Mouse (Mus musculus) MEL (cell line): Measurements from ENCODE around the gene Mcf2l. TPM values are rescaled to one million over a fixed set of nuclear protein-coding genes. Genes with fewer than 3 reads are reported as not detected.

Experiments
- DNase-seq: peaks from one replicate; pipeline ENCODE4 v3.0.0; 2011; ENCODE audit warnings: low read depth, low spot score
- H3K27ac ChIP-seq: 2 replicates; pipeline ENCODE4 v1.5.1; 2012; ENCODE audit warnings: low read depth, mild to moderate bottlenecking, control low read depth, low read length, moderate library complexity; ENCODE audit not compliant: control insufficient read depth
- H3K27me3 ChIP-seq, 2 experiments: fragments of 150-350 bp in 1 of 2; sonication (generic) in 1 of 2; 2 replicates each; pipeline ENCODE4 v1.6.1; 2012; ENCODE audit warnings: low read length in 2 of 2, mild to moderate bottlenecking in 2 of 2, improper control_type of control experiment in 1 of 2, moderate library complexity in 1 of 2; ENCODE audit not compliant: insufficient read depth in 2 of 2, control insufficient read depth in 1 of 2
- H3K36me3 ChIP-seq, 2 experiments: 2 replicates each; pipeline ENCODE4 v1.6.1; 2012 to 2014; ENCODE audit warnings: low read length in 2 of 2, improper control_type of control experiment in 1 of 2, inconsistent platforms in 1 of 2, mild to moderate bottlenecking in 1 of 2; ENCODE audit not compliant: insufficient read depth in 2 of 2, control insufficient read depth in 1 of 2
- H3K4me1 ChIP-seq, 2 experiments: fragments of 150-350 bp in 1 of 2; sonication (generic) in 1 of 2; 2 replicates each; pipeline ENCODE4 v1.6.1; 2012; ENCODE audit warnings: low read length in 2 of 2, improper control_type of control experiment in 1 of 2, mild to moderate bottlenecking in 1 of 2; ENCODE audit not compliant: insufficient read depth in 2 of 2, control insufficient read depth in 1 of 2
- H3K4me3 ChIP-seq, 2 experiments: fragments of 150-350 bp in 1 of 2; sonication (generic) in 1 of 2; 2 replicates each; pipeline ENCODE4 v1.5.1; 2012; ENCODE audit warnings: low read depth in 2 of 2, low read length in 2 of 2, mild to moderate bottlenecking in 2 of 2, moderate library complexity in 2 of 2, control low read depth in 1 of 2, improper control_type of control experiment in 1 of 2; ENCODE audit not compliant: control insufficient read depth in 1 of 2, insufficient read depth in 1 of 2
- H3K79me2 ChIP-seq: 2 replicates; pipeline ENCODE4 v1.6.1; 2012; ENCODE audit warnings: mild to moderate bottlenecking, low read length, moderate library complexity; ENCODE audit not compliant: control insufficient read depth, poor library complexity, insufficient read depth
- H3K9ac ChIP-seq: 2 replicates; pipeline ENCODE4 v1.6.1; 2012; ENCODE audit warnings: low read depth, mild to moderate bottlenecking, control low read depth, low read length, moderate library complexity; ENCODE audit not compliant: control insufficient read depth, poor library complexity, severe bottlenecking
- H3K9me3 ChIP-seq: fragments of 150-350 bp; sonication (generic); replicated peaks from 2 replicates; pipeline ENCODE4 v1.6.1; 2012; ENCODE audit warnings: mild to moderate bottlenecking, low read length, improper control_type of control experiment, moderate library complexity; ENCODE audit not compliant: insufficient read depth
- BHLHE40 ChIP-seq: IDR thresholded peaks from 2 replicates; pipeline ENCODE4 v1.6.1; 2012; ENCODE audit warnings: low read depth, mild to moderate bottlenecking, inconsistent platforms, low read length, improper control_type of control experiment, borderline replicate concordance
- CHD2 ChIP-seq: IDR thresholded peaks from 2 replicates; pipeline ENCODE4 v1.6.1; 2011; ENCODE audit warnings: low read length, improper control_type of control experiment
- CTCF ChIP-seq, 3 experiments: IDR thresholded peaks in 2 of 3; conservative IDR thresholded peaks in 1 of 3; 2 replicates each; pipeline ENCODE4 v1.5.1; 2011 to 2012; ENCODE audit warnings: low read length in 3 of 3, low read depth in 2 of 3, mild to moderate bottlenecking in 2 of 3, improper control_type of control experiment in 1 of 3, inconsistent platforms in 1 of 3, mixed read lengths in 1 of 3, moderate library complexity in 1 of 3; ENCODE audit not compliant: control insufficient read depth in 1 of 3, insufficient read depth in 1 of 3, poor library complexity in 1 of 3, severe bottlenecking in 1 of 3
- ELF1 ChIP-seq: IDR thresholded peaks from 2 replicates; pipeline ENCODE4 v1.6.1; 2014; ENCODE audit warnings: low read depth, mild to moderate bottlenecking, inconsistent platforms, low read length, improper control_type of control experiment, moderate library complexity
- ETS1 ChIP-seq: IDR thresholded peaks from 2 replicates; pipeline ENCODE4 v1.6.1; 2012; ENCODE audit warnings: low read depth, mild to moderate bottlenecking, inconsistent platforms, low read length, improper control_type of control experiment, moderate library complexity
- GABPA ChIP-seq: IDR thresholded peaks from 2 replicates; pipeline ENCODE4 v1.6.1; 2012; ENCODE audit warnings: low read depth, mild to moderate bottlenecking, inconsistent platforms, low read length, improper control_type of control experiment, moderate library complexity
- GATA1 ChIP-seq: IDR thresholded peaks from 2 replicates; pipeline ENCODE4 v1.6.1; 2011; ENCODE audit warnings: low read depth, low read length, improper control_type of control experiment
- KAT2A ChIP-seq: conservative IDR thresholded peaks from 2 replicates; pipeline ENCODE4 v1.6.1; 2012; ENCODE audit warnings: low read depth, low read length, improper control_type of control experiment, inconsistent platforms
- MAX ChIP-seq: IDR thresholded peaks from 2 replicates; pipeline ENCODE4 v1.6.1; 2011; ENCODE audit warnings: low read length, improper control_type of control experiment
- NRF1 ChIP-seq: IDR thresholded peaks from 2 replicates; pipeline ENCODE4 v1.6.1; 2014; ENCODE audit warnings: low read depth, mild to moderate bottlenecking, inconsistent platforms, low read length, improper control_type of control experiment, moderate library complexity; ENCODE audit not compliant: poor library complexity, insufficient read depth, severe bottlenecking
- POLR2A ChIP-seq, 2 experiments: IDR thresholded peaks; 2 replicates each; pipeline ENCODE4 v1.6.1; 2011 to 2012; ENCODE audit warnings: low read length in 2 of 2, mild to moderate bottlenecking in 2 of 2, control low read depth in 1 of 2, improper control_type of control experiment in 1 of 2, low read depth in 1 of 2, moderate library complexity in 1 of 2; ENCODE audit not compliant: control insufficient read depth in 1 of 2, insufficient read depth in 1 of 2, poor library complexity in 1 of 2
- POLR2AphosphoS2 ChIP-seq: IDR thresholded peaks from 2 replicates; pipeline ENCODE4 v1.6.1; 2011; ENCODE audit warnings: low read length, improper control_type of control experiment
- POLR2AphosphoS5 ChIP-seq: IDR thresholded peaks from 2 replicates; pipeline ENCODE4 v1.6.1; 2012; ENCODE audit warnings: low read depth, borderline replicate concordance, mild to moderate bottlenecking, inconsistent platforms, low read length, moderate library complexity, mixed read lengths
- SIN3A ChIP-seq: IDR thresholded peaks from 2 replicates; pipeline ENCODE4 v1.6.1; 2012; ENCODE audit warnings: low read length, improper control_type of control experiment, inconsistent platforms
- SMC3 ChIP-seq: IDR thresholded peaks from 2 replicates; pipeline ENCODE4 v1.6.1; 2011; ENCODE audit warnings: low read depth, low read length, improper control_type of control experiment
- TAL1 ChIP-seq: IDR thresholded peaks from 2 replicates; pipeline ENCODE4 v1.6.1; 2012; ENCODE audit warnings: mild to moderate bottlenecking, inconsistent platforms, low read length, moderate library complexity, mixed read lengths
- TBP ChIP-seq: IDR thresholded peaks from 2 replicates; pipeline ENCODE4 v1.8.0; 2011; ENCODE audit warnings: low read depth, low read length, improper control_type of control experiment
- UBTF ChIP-seq: IDR thresholded peaks from 2 replicates; pipeline ENCODE4 v1.6.1; 2012; ENCODE audit warnings: low read depth, mild to moderate bottlenecking, inconsistent platforms, low read length, improper control_type of control experiment, moderate library complexity, borderline replicate concordance; ENCODE audit not compliant: insufficient read depth
- USF1 ChIP-seq: IDR thresholded peaks from 2 replicates; pipeline ENCODE4 v1.6.1; 2014; ENCODE audit warnings: low read depth, mild to moderate bottlenecking, inconsistent platforms, low read length, improper control_type of control experiment, moderate library complexity
- ZC3H11A ChIP-seq: IDR thresholded peaks from 2 replicates; pipeline ENCODE4 v1.6.1; 2012; ENCODE audit warnings: low read depth, mild to moderate bottlenecking, inconsistent platforms, low read length, improper control_type of control experiment
- ZKSCAN1 ChIP-seq: IDR thresholded peaks from 2 replicates; pipeline ENCODE4 v1.6.1; 2012; ENCODE audit warnings: low read depth, mild to moderate bottlenecking, inconsistent platforms, low read length, improper control_type of control experiment, moderate library complexity
- ZNF384 ChIP-seq: IDR thresholded peaks from 2 replicates; pipeline ENCODE4 v1.6.1; 2012; ENCODE audit warnings: low read depth, mild to moderate bottlenecking, inconsistent platforms, low read length, improper control_type of control experiment
- polyA plus RNA-seq, 2 experiments: library from polyadenylated mRNA; stranded (reverse) in 1 of 2; unstranded in 1 of 2; fragments of >175 nt in 1 of 2; fragments of >200 nt in 1 of 2; gene quantifications; 2 replicates each; pipeline versions ENCODE4 v1.2.1 to v1.2.4; 2012; ENCODE audit warnings: low replicate concordance in 2 of 2, low read depth in 1 of 2; ENCODE audit not compliant: insufficient read length in 2 of 2, insufficient read depth in 1 of 2, missing spikeins in 1 of 2
- total RNA-seq: library from RNA; depleted of rRNA; stranded (reverse); fragments of 300-350 nt; gene quantifications from 2 replicates; pipeline ENCODE4 v1.2.3, GENCODE M21; 2012

Gene Mcf2l
- total and polyA plus RNA-seq, 3 experiments = 1.2 to 3.6 TPM; not detected in 1

DNA sequence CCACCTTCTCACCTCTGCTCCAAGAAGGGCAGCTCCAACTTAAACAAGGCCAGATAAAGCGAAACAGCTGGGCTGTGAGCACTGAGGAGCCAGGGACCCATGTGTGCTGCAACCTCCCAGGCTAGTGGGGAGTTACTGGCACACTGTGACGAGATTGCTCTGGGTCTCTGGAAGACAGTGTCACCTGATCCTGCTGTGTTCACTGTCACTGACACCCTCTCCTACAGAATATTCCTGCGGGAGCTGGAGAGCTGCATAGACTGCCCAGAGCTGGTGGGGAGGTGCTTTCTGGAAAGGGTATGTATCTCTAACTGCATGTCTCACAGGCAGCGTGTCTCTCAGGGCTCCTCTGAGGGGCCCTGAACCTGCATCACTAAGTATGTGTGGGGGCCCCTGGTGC is 133.9 kb downstream of the Mcf2l start:
- Histone ChIP-seq H3K4me3 (no peak overlapping the region), H3K27me3 (peaks cover 0 to 1% of the 10 kb centered on the region in 2 experiments; a peak in 1 of 4 replicates), H3K36me3 (no peaks in the 10 kb centered on the region)

DNA sequence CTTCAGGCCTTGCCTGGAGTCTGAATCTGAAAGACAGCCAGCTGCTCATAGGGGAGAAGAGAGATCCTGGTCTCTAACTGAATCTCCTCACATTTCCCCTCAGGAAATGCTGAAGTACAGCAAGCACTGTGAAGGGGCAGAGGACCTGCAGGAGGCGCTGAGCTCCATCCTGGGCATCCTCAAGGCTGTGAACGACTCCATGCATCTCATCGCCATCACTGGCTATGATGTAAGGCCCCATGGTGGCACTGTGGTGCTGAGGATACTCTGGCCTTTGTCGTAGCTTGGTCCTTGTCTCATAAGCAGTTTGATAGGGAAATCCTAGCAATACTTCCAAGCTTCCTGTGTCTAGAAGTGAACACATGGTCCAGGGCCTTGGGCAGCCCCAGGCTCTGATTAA is 136.7 kb downstream of the Mcf2l start:
- Histone ChIP-seq H3K36me3 (no peaks in the 10 kb centered on the region), H3K27me3 (peaks cover 0 to 1% of the 10 kb centered on the region in 2 experiments; a peak in 1 of 4 replicates)
- peak; percentile 11 for DNase-seq

More for the DNA sequence above, 133.9 kb downstream of the Mcf2l start:
- no peak for DNase-seq
- Histone ChIP-seq H3K9me3 (no peaks in the 10 kb centered on the region), H3K27ac (no peak overlapping the region), H3K9ac (no peak overlapping the region), H3K4me1 (0 out of 4 replicates have a peak, but pooled peaks cover 0 to 2% of the 10 kb centered on the region in 2 experiments)
- TF ChIP-seq ETS1 (no peak), POLR2AphosphoS5 (no peak), SIN3A (no peak), CHD2 (no peak), GATA1 (no peak), ZC3H11A (no peak), BHLHE40 (no peak), GABPA (no peak), KAT2A (no peak), UBTF (no peak), NRF1 (no peak), USF1 (no peak), POLR2AphosphoS2 (no peak), POLR2A (IDR thresholded peaks at IDR 0.05; ENCODE audit: control insufficient read depth in 1 of 2, insufficient read depth in 1 of 2, low read depth in 1 of 2, low read length in 2 of 2, poor library complexity in 1 of 2) (no peak), TBP (no peak), CTCF (IDR thresholded peaks at IDR 0.05 in 2 of 3, conservative IDR thresholded peaks at IDR 0.05 in 1 of 3; ENCODE audit: control insufficient read depth in 1 of 3, insufficient read depth in 1 of 3, low read depth in 2 of 3, low read length in 3 of 3, poor library complexity in 1 of 3, severe bottlenecking in 1 of 3) (no peak)
- TF ChIP-seq, all 39 proteins: peak for 0
- no peaks in the 10 kb centered on the region for H3K79me2 ChIP-seq

More for the DNA sequence above, 136.7 kb downstream of the Mcf2l start:
- Histone ChIP-seq H3K9ac (no peak overlapping the region), H3K9me3 (no peaks in the 10 kb centered on the region), H3K79me2 (no peaks in the 10 kb centered on the region), H3K4me1 (no peaks in the 10 kb centered on the region), H3K27ac (no peak overlapping the region), H3K4me3 (no peak overlapping the region)
- no peak for TF ChIP-seq ETS1
- peak; percentile 17 for TF ChIP-seq SMC3
- no peak for TF ChIP-seq POLR2AphosphoS2
- peak in 2 of 3 experiments; percentile 21 to 30; a peak in 3 of 6 replicates for TF ChIP-seq CTCF (IDR thresholded peaks at IDR 0.05 in 2 of 3, conservative IDR thresholded peaks at IDR 0.05 in 1 of 3; ENCODE audit: control insufficient read depth in 1 of 3, insufficient read depth in 1 of 3, low read depth in 2 of 3, low read length in 3 of 3, poor library complexity in 1 of 3, severe bottlenecking in 1 of 3)
- TF ChIP-seq TAL1 = no peak
- no peak for TF ChIP-seq ZKSCAN1
- no peak for TF ChIP-seq UBTF
- TF ChIP-seq MAX = no peak
- peak; percentile 3; the same call in 1 of the 2 replicates for TF ChIP-seq ZC3H11A
- no peak for TF ChIP-seq ZNF384
- TF ChIP-seq ELF1 = no peak
